Mouse (Mus musculus) ES-E14 (cell line): ENCODE results near the gene Aida.

Experiments
- CHD2 ChIP-seq: IDR thresholded peaks from 2 replicates; pipeline ENCODE4 v1.6.1; 2014; ENCODE audit warnings: mild to moderate bottlenecking, low read depth, low read length, inconsistent platforms
- MAFK ChIP-seq: IDR thresholded peaks from 2 replicates; pipeline ENCODE4 v1.6.1; 2014; ENCODE audit warnings: mild to moderate bottlenecking, low read depth, low read length, inconsistent platforms; ENCODE audit not compliant: insufficient read depth
- ZC3H11A ChIP-seq: IDR thresholded peaks from 2 replicates; pipeline ENCODE4 v1.6.1; 2012; ENCODE audit warnings: low read depth, mild to moderate bottlenecking, inconsistent platforms, low read length, borderline replicate concordance

- TF ChIP-seq ZC3H11A, result no peak
- no peak for TF ChIP-seq MAFK
- TF ChIP-seq CHD2, result no peak
These were observed 66.6 kb downstream of the Aida start for GRCm38 (mm10) chr1:183362729-183363576.
